Mouse (Mus musculus) heart, postnatal 0 days (tissue): ENCODE measurements at regions not wholly inside any gene's neighbourhood (a gene's known extent, or its start where the extent isn't known, plus 50 kb on each side); places are given as distances from the start of the nearest gene placed in this dataset.

Experiments used
- CTCF ChIP-seq: IDR thresholded peaks from 2 replicates; pipeline ENCODE4 v1.5.1; 2016; ENCODE audit warnings: antibody characterized with exemption, control low read depth, low read depth
- EP300 ChIP-seq: IDR thresholded peaks from 2 replicates; pipeline ENCODE4 v1.6.1; 2016; ENCODE audit warnings: antibody characterized with exemption, low read depth

DNA sequence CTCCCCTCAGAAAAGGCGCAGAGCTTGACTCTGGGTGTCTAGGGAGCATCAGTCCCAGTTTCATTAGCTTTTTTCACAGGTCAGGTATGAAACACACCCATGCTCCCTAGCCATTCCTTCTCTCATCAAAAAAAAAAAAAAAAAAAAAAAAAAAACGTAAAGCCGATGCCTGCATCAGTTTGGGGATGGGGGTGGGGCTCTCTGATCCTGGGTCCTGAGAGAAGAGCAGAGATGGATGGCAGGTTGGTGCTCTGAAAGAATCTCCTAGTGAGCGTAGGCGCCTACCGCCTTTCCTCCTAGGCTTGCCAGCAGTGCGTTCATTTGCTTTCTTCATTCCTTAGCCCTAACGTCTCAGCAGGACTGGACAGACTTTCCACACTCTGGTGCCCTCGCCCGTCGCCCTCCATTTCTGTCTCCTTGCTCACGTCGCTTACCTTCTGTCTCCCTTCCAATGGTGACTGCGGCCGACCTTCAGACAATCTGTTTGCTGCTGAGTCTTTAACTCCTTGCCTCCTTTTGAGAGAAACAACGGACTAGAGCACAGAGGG lies 267.5 kb downstream of the Agtpbp1 start:
- TF ChIP-seq EP300 (no peak), CTCF (no peak)
